Mouse (Mus musculus) layer of hippocampus, adult 9-10 months (tissue): ENCODE data around the gene Sv2c.

Experiments
- DNase-seq: peaks from one replicate; pipeline ENCODE4 v3.0.0; 2022; ENCODE audit warnings: low spot score

Sv2c gene

GRCm38 (mm10) chr13:95944621-95945020, 187.8 kb downstream of the Sv2c start:
- no peak for DNase-seq

- no peak for DNase-seq
Measured at GRCm38 (mm10) chr13:95943919-95944318, 188.5 kb downstream of the Sv2c start.

DNA sequence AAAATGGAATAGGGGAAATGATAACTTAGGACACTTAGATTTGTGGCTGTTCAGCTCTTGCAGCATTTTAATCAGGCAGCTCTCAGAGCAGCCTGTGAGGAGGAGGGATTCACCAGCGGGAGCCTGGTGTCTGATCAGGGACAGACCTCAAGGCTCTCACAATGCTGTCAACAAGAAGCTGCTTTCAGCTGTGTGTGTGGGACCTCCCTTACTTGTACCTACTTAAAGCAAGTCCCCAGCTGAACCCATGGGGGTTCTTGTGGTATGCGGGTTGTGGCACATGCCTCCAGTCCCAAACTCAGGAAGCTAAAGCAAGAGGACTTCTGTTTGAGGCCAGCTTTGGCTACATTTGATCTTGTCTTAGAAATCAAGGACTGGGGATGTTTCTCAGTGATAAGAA, 189.8 kb downstream of the Sv2c start:
- DNase-seq: no peak

DNA sequence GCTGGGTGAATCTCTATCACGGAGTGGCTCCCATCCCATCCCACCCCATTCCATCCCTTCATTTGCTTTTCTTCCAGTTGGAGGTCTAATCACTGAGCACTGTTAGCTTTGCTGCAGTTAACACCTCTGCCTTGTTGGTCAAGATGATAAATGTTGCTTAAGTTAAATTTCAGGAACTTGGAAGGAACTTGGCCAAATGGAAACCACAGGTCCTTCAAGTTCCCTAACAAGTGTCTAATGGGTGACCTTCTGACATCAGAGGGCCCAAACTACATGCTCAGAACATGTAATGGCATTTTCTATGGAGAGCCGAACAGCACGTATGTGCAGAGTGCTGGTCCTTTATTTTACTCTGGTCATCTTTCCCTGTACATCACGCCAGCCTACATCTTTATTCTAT, 190.5 kb downstream of the Sv2c start:
- no peak for DNase-seq

DNA sequence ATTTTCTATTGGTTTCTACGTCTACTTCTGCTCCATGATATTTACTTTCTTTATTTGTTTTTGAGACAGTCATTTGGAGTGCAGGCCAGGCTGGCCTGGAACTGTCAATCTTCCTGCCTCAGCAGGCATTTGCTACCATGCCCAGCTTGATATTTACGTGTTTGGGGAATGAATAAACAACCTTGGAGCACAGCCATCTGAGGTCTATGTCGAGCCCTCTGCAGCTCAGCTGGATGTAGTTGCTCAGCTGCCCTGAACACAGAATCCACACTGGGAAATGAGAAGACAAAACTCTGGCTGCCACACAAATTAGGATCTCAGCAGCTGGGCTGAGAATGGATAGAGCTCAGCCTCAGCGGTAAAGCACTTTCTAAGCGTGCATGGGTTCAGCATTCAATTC, 191.6 kb downstream of the Sv2c start:
- no peak for DNase-seq

GRCm38 (mm10) chr13:95924201-95924621, 208.2 kb downstream of the Sv2c start:
- DNase-seq: no peak

DNA sequence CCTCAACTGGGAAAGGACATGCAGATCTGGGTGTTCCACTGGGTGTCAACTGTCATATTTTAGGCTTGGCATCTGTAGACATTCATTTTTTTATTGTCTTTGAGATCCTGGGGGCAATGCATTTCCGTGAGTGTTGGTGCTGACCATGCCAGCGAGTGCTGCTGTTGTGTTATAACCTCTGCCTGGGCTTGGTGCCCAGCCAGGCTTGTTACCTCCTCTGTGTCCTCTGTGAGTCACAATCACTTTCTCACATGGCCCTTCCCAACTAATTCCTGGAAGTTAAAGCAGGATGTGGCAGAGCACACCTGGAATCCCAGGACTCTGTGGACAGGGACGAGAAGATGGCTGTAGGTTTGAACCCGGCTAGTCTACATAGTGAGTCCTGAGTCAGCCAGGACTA, 209.8 kb downstream of the Sv2c start:
- no peak for DNase-seq

GRCm38 (mm10) chr13:95918624-95919284, 213.6 kb downstream of the Sv2c start:
- no peak for DNase-seq

- DNase-seq: no peak
Measured at GRCm38 (mm10) chr13:95913046-95913406, 219.4 kb downstream of the Sv2c start.

DNA sequence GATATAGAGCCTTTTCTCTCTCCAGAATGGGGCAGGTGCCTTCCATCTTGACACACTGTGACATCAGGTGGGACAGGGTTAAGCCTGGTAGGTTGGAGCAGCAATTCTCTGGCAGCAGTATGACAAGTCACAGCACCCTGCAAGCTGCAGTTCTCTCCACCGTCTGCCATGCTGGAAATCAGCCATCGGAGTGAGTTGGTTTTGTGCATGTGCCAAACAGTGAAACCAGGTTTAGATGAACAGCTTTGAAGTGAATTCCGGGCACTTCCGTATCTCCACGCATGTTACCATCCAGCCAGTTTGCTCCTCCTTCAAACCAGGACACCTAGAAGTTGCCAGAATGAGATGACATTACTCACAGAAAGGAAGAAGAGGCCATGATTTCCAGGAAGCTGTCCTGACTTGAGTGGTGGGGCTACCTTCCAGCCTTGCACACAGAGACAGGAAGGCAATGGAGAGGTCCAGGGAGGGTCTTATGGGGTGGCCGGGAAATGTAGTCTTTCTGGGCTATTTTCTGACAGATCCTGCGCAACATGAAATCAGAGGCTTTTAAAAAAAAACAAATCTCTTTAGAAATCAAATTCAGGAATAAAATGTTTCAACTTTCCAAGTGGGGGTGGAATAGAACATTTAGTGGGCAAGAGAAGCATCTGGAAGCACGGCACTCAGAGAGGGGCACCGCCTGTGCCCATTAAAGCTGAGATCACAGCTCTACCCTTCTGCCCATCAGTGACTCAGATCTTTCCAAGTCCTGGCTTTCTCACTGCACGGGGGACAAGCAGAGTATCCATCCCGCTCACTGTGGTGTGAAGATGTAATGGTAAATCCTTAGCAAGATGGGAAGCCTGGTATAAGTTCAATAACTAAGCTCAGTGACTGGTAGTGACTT, 220.0 kb downstream of the Sv2c start:
- peak; percentile 79 for DNase-seq

DNA sequence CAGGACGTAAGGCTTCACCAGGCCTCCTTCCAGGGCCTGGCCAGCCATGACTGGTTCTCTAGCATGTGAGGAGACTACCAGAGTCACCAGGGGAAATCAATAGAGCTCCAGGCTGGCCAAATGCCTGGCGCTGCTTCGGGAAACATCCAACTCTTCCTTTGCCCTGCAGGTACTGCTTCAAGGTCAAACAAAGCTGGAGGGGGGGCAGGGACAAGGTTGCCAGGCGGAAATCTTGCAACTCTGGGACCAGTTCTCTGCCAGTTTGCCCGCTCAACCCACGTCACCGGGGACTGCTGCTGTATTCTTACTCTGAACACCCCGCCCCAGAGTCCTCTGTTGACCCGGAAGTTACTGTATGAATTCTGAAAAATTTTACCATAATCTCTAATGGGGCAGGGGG, 222.1 kb downstream of the Sv2c start:
- DNase-seq: no peak

DNA sequence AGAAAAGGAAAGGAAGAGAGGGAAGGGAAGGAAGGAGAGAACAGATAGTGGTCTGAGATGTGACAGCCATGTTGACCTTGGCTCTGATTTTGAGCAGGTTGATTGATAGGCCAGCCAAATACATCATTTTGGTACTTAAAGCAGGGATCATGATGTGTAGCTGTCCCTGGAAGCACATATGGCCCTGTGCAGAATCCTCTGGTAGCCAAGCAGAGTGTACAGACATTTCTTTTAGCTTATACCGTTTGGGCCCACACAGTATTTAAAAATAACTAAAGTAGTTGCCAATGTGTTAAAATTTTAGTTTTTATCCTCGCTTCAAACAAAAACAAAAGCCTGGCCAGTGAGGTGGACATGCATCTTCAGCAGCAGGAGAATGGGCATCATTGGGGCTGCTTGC, 223.1 kb downstream of the Sv2c start:
- DNase-seq: no peak
